Mouse (Mus musculus) limb, embryonic 11.5 days (tissue): ENCODE results near the gene D330020A13Rik. TPM values are rescaled to one million over a fixed set of nuclear protein-coding genes. Genes with fewer than 3 reads are reported as not detected.
"Not testable (repeated sequence)": the region's sequence is repeated elsewhere in the genome, so short reads cannot be mapped to it uniquely, and the experiment has no call there.

Experiments used
- ATAC-seq: fragments of 200-750 bp; cut with Nextera tagmentation; 2 replicates; pipeline ENCODE4 v1.8.0; 2017; ENCODE audit warnings: low read depth; ENCODE audit not compliant: insufficient number of reproducible peaks, low FRiP score, low TSS enrichment
- DNase-seq: peaks from one replicate; pipeline ENCODE4 v3.0.0-alpha.2; 2015; ENCODE audit warnings: low spot score
- H3K27ac ChIP-seq: fragments of 300-500 bp; sonication (generic); replicated peaks from 2 replicates; pipeline ENCODE4 v1.5.1; 2014; ENCODE audit warnings: low read depth, mild to moderate bottlenecking, low read length
- H3K27me3 ChIP-seq: fragments of 300-500 bp; sonication (generic); 2 replicates; pipeline ENCODE4 v1.6.1; 2014; ENCODE audit warnings: mild to moderate bottlenecking, low read length, mixed read lengths; ENCODE audit not compliant: control insufficient read depth, insufficient read depth
- H3K36me3 ChIP-seq: fragments of 300-500 bp; sonication (generic); 2 replicates; pipeline ENCODE4 v1.6.1; 2014; ENCODE audit warnings: mild to moderate bottlenecking, low read length, moderate library complexity, mixed read lengths; ENCODE audit not compliant: control insufficient read depth, insufficient read depth
- H3K4me1 ChIP-seq: fragments of 300-500 bp; sonication (generic); 2 replicates; pipeline ENCODE4 v1.6.1; 2014; ENCODE audit warnings: low read length, mixed read lengths; ENCODE audit not compliant: control insufficient read depth, insufficient read depth
- H3K4me2 ChIP-seq: fragments of 300-500 bp; sonication (generic); 2 replicates; pipeline ENCODE4 v1.6.1; 2014; ENCODE audit warnings: low read depth, mild to moderate bottlenecking, moderate library complexity; ENCODE audit not compliant: severe bottlenecking
- H3K4me3 ChIP-seq: fragments of 300-500 bp; sonication (generic); 2 replicates; pipeline ENCODE4 v1.5.1; 2014; ENCODE audit warnings: low read depth, low read length
- H3K9ac ChIP-seq: fragments of 300-500 bp; sonication (generic); 2 replicates; pipeline ENCODE4 v1.6.1; 2014; ENCODE audit warnings: mild to moderate bottlenecking, low read length
- H3K9me3 ChIP-seq: fragments of 300-500 bp; sonication (generic); 2 replicates; pipeline ENCODE4 v1.6.1; 2016; ENCODE audit warnings: low read length; ENCODE audit not compliant: control insufficient read depth
- WGBS: fragments of 180-500 bp; shearing (Covaris S2); extraction: QIAGEN DNeasy Blood & Tissue Kit; methylation state at CpG from one replicate; pipeline ENCODE4 v1.1.7; 2014; 5-methylcytosine and 5-hydroxymethylcytosine counted together
- polyA plus RNA-seq: library from polyadenylated mRNA; unstranded; fragments of >200 nt; fragmentation: Nextera tagmentation; extraction: Ambion mirVana; gene quantifications from 2 replicates; pipeline ENCODE4 v1.2.1, GENCODE M21; 2014

The D330020A13Rik gene
- polyA plus RNA-seq, 1 experiment from 2014 or later = not detected

- H3K27ac ChIP-seq = no peak overlapping the region
- H3K36me3 ChIP-seq = no peaks in the 10 kb centered on the region
- no peak for DNase-seq
- H3K9ac ChIP-seq = no peak overlapping the region
- no peaks in the 10 kb centered on the region for H3K9me3 ChIP-seq
- no peak overlapping the region for H3K4me2 ChIP-seq
- ATAC-seq = no peak
- no peaks in the 10 kb centered on the region for H3K4me1 ChIP-seq
- H3K27me3 ChIP-seq = no peaks in the 10 kb centered on the region
- no peak overlapping the region for H3K4me3 ChIP-seq
- WGBS = 75% methylated on average over 7 of the region's 7 CpGs
Measured at GRCm38 (mm10) chr6:120276874-120277449, 17.2 kb upstream of the D330020A13Rik start.

DNA sequence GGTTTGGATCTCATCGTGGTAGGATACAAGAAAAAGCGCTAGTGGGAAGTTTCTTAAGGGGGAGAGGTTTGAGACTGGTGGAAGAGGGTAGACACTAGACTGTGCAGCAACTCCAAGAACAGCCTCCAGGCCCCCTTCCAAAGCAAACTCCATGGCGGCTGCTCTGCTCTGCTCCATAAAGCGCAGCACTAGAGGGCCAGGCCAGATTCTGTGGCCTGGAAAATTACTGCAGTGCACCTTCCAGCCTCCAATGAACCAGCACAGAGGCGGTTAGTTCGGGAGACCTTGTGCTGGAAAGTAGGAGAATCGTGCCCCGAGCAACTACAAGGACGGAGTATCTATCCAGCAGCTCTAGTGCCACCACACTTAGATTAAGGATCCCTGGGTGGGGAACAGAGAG, 6.9 kb upstream of the D330020A13Rik start:
- Histone ChIP-seq H3K4me2 (no peak overlapping the region), H3K9me3 (no peaks in the 10 kb centered on the region), H3K9ac (no peak overlapping the region), H3K4me1 (no peaks in the 10 kb centered on the region), H3K27me3 (no peaks in the 10 kb centered on the region), H3K27ac (no peak overlapping the region), H3K36me3 (no peaks in the 10 kb centered on the region), H3K4me3 (no peak overlapping the region)
- 87% methylated on average over 9 of the region's 9 CpGs for WGBS
- ATAC-seq (no peak), DNase-seq (no peak)

GRCm38 (mm10) chr6:120288541-120288940, 5.6 kb upstream of the D330020A13Rik start:
- ATAC-seq = no peak
- H3K4me3 ChIP-seq = no peak overlapping the region
- WGBS = 43% methylated on average over 7 of the region's 7 CpGs
- H3K27me3 ChIP-seq = peaks cover 8% of the 10 kb centered on the region
- no peak overlapping the region for H3K9ac ChIP-seq
- no peak overlapping the region for H3K4me2 ChIP-seq
- no peaks in the 10 kb centered on the region for H3K36me3 ChIP-seq
- H3K9me3 ChIP-seq = no peaks in the 10 kb centered on the region
- H3K27ac ChIP-seq = no peak overlapping the region
- DNase-seq = no peak
- no peaks in the 10 kb centered on the region for H3K4me1 ChIP-seq

DNA sequence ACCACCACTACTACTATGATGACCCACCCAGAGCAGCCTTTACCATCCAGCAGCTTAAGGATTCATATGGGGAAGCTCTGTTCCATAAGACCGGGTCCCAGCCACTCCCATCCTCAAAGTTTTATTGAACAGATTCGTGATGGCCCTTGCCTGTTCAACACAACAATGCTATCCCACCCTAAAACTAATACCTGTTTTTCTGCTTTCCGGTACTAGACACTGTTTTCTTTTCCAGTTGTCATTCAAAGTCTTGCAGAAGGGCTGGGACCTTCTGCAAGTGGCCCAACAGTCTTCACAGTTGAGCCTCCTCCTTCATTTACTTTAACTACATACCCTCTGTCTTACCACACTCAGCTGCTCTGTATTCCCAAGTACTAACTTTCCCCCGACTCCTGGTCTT, 4.7 kb upstream of the D330020A13Rik start:
- H3K4me2 ChIP-seq = no peak overlapping the region
- no peaks in the 10 kb centered on the region for H3K9me3 ChIP-seq
- no peak for DNase-seq
- H3K27ac ChIP-seq = no peak overlapping the region
- peaks cover 13% of the 10 kb centered on the region for H3K27me3 ChIP-seq
- no peaks in the 10 kb centered on the region for H3K36me3 ChIP-seq
- ATAC-seq = no peak
- H3K9ac ChIP-seq = no peak overlapping the region
- WGBS = 87% methylated on average over 4 of the region's 4 CpGs
- no peaks in the 10 kb centered on the region for H3K4me1 ChIP-seq
- H3K4me3 ChIP-seq = no peak overlapping the region

GRCm38 (mm10) chr6:120291396-120292009, 2.7 kb upstream of the D330020A13Rik start:
- WGBS = 93% methylated on average over 7 of the region's 7 CpGs
- DNase-seq = no peak
- no peak overlapping the region for H3K4me2 ChIP-seq
- ATAC-seq = no peak
- H3K4me1 ChIP-seq = 0 out of 2 replicates have a peak, but pooled peaks cover 4% of the 10 kb centered on the region
- no peaks in the 10 kb centered on the region for H3K9me3 ChIP-seq
- H3K27ac ChIP-seq = no peak overlapping the region
- H3K36me3 ChIP-seq = no peaks in the 10 kb centered on the region
- peaks cover 22% of the 10 kb centered on the region for H3K27me3 ChIP-seq
- no peak overlapping the region for H3K9ac ChIP-seq
- H3K4me3 ChIP-seq = no peak overlapping the region

DNA sequence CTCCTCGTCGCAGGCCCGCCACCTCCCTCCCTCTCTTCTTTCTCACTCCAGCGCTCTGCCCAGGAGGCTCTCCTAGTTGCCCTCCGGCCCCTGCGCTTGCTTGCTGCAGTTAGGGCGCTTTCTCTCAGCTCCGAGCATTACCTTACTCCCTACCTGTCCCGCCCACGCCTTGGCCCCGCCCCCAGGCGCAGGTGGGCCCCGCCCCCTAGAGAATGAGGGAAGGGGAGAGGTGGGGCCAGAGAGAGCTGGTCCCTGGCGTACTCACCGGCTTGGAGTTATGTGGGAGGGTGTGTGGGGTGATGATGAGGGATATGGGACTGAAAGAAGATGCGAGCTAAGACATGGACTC, 595 bp downstream of the D330020A13Rik start:
- WGBS = under 1% methylated on average over 15 of the region's 16 CpGs
- Histone ChIP-seq H3K9ac (peak overlapping the region; percentile 60; the same call in 1 of the 2 replicates), H3K9me3 (no peaks in the 10 kb centered on the region), H3K27ac (no peak overlapping the region), H3K36me3 (no peaks in the 10 kb centered on the region), H3K4me2 (peak overlapping the region; percentile 98), H3K4me1 (0 out of 2 replicates have a peak, but pooled peaks cover 4% of the 10 kb centered on the region), H3K4me3 (peak overlapping the region; percentile 67), H3K27me3 (peaks cover 22% of the 10 kb centered on the region)
- ATAC-seq = peak; percentile 60
- DNase-seq = peak; percentile 67

DNA sequence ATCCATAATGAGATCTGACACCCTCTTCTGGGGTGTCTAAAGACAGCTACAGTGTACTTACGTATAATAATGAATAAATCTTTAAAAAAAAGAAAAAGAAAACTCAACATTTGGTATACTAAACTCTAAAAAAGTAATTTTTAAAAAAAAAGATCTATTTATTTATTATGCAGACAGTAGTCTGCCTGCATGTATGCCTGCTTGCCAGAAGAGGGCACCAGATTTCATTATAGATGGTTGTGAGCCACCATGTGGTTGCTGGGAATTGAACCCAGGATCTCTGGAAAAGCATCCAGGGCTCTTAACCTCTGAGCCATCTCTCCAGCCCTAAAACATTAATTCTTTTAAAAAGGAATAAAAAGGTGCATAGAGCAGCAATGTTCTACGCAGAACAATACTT, 2.4 kb downstream of the D330020A13Rik start:
- not testable (repeated sequence) for H3K27ac ChIP-seq, H3K4me3 ChIP-seq, H3K4me1 ChIP-seq, H3K4me2 ChIP-seq, DNase-seq, ATAC-seq, H3K9me3 ChIP-seq, H3K9ac ChIP-seq, H3K36me3 ChIP-seq
- WGBS = 97% methylated on average over 2 of the region's 2 CpGs
- H3K27me3 ChIP-seq = peaks cover 22% of the 10 kb centered on the region

GRCm38 (mm10) chr6:120301137-120301536, 7.0 kb downstream of the D330020A13Rik start:
- Histone ChIP-seq H3K9me3 (no peaks in the 10 kb centered on the region), H3K27me3 (no peaks in the 10 kb centered on the region), H3K36me3 (no peaks in the 10 kb centered on the region), H3K4me1 (no peaks in the 10 kb centered on the region), H3K4me3 (no peak overlapping the region), H3K27ac (no peak overlapping the region), H3K9ac (no peak overlapping the region), H3K4me2 (no peak overlapping the region)
- DNase-seq (peak; percentile 34), ATAC-seq (0 out of 2 replicates have a peak, but pooled peaks have one; percentile 31)
- 21% methylated on average over 6 of the region's 6 CpGs for WGBS
